Mouse (Mus musculus): Measurements from ENCODE around the gene Cckar. TPM values are rescaled to one million over a fixed set of nuclear protein-coding genes. Genes with fewer than 3 reads are reported as not detected.
A peak's percentile ranks its signal among the peaks of the same experiment; 100 is the strongest.

The Cckar gene
- 25.2 and 26.0 TPM in 2 replicates for polyA plus RNA-seq (2015; fragmentation: Nextera tagmentation; extraction: Ambion mirVana)

DNA sequence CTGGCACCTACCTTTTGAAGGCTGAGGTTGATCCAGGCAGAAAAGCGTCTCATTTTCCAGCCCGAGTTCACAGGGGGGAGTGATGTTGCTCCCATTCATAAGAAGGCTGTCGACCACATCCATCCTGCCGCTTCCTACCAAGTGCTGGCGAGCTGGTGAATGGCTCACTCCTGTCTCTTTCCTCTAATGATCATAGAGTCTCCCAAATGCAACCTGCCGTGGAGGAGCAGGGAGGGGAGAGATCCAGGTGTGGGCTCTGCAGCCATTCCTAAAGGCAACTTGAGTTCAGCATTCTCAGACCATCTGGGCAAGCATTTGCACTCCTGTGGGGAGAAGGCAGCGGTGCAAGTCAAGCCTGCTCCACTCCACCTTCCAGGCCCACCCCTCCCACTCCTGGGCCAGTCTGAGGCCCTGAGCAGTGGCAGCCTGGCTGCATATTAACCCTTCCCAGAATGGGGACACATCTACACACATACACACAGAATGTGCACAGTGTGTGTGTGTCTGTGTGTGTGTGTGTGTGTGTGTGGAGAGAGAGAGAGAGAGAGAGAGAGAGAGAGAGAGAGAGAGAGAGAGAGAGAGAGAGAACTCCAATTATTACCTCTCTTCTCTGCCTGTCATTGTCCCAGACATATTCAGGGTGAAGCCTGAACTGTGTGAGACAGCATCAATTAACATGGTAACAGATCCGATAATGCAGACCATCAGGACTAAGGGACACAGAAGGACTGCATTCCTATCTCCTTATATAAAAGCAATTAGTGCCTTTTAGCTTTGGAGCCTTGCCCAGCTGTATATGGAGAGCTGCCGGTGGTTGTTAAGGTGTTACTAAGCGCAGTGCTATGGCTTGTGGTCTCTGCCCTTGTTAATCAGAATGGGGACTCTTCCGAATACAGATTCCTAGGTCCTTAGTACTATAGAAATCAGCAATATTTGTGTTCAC, at the start of gene Cckar:
Cckar (minus strand) TSS at position 471 of the 943 bp plus-strand sequence.
- H3K4me3 ChIP-seq (ENCODE audit: low read depth, low read length), result no peak within 1 kb of the TSS
- H3K9ac ChIP-seq (replicated peaks; ENCODE audit: low read depth), result no peak within 1 kb of the TSS
- peak; percentile 56 for DNase-seq (ENCODE audit: low spot score)
- H3K27me3 ChIP-seq (replicated peaks; ENCODE audit: insufficient read depth, low read length), result no peaks in the 10 kb centered on the region
- H3K36me3 ChIP-seq (ENCODE audit: insufficient read depth, low read length), result no peaks in the 10 kb centered on the region
- H3K4me1 ChIP-seq (ENCODE audit: insufficient read depth, low read depth, low read length), result no peaks in the 10 kb centered on the region
- WGBS, result 31% methylated on average over 11 of the region's 11 CpGs
- H3K4me2 ChIP-seq (replicated peaks; ENCODE audit: low read depth, low read length), result peak within 1 kb of the TSS; percentile 33
- no peaks in the 10 kb centered on the region for H3K9me3 ChIP-seq (ENCODE audit: low read length)
- ATAC-seq, result peak; percentile 89
- TF ChIP-seq CTCF (IDR thresholded peaks at IDR 0.05) (peak; percentile 31; the same call in 1 of the 2 replicates), EP300 (IDR thresholded peaks at IDR 0.05) (no peak)
- H3K27ac ChIP-seq (ENCODE audit: low read length), result no peak within 1 kb of the TSS

GRCm38 (mm10) chr5:53744061-53744460, 36.6 kb upstream of the Cckar start:
- Histone ChIP-seq H3K27me3 (replicated peaks; ENCODE audit: insufficient read depth, low read length) (no peaks in the 10 kb centered on the region), H3K4me3 (ENCODE audit: low read depth, low read length) (no peak overlapping the region), H3K9me3 (ENCODE audit: low read length) (no peaks in the 10 kb centered on the region), H3K9ac (replicated peaks; ENCODE audit: low read depth) (no peak overlapping the region), H3K36me3 (ENCODE audit: insufficient read depth, low read length) (no peaks in the 10 kb centered on the region), H3K4me1 (ENCODE audit: insufficient read depth, low read depth, low read length) (no peaks in the 10 kb centered on the region), H3K27ac (ENCODE audit: low read length) (no peak overlapping the region), H3K4me2 (replicated peaks; ENCODE audit: low read depth, low read length) (no peak overlapping the region)
- no peak for DNase-seq (ENCODE audit: low spot score)
- WGBS, result 59% methylated on average over 2 of the region's 2 CpGs
- no peak for ATAC-seq
- TF ChIP-seq CTCF (IDR thresholded peaks at IDR 0.05) (no peak), EP300 (IDR thresholded peaks at IDR 0.05) (no peak)

DNA sequence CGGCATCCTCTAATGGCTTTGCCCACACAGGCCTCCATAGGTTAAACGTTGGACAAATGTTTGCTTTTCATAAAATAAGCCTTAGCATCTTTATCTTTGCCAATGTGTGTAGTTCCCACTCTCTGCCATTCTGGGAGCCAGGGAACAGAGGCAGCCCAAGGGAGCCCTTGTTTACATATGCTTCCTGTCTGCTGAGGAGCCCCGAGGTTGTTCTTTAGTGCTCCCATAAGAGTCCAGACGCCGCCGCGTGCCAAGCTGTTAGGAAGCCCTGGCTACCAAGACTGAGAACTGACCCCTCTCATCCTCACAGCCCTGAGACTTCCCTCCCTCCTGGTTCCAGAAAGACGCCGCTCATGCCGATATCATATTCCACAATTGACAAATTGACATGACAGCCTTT, 25.4 kb upstream of the Cckar start:
- Histone ChIP-seq H3K4me1 (ENCODE audit: insufficient read depth, low read depth, low read length) (no peaks in the 10 kb centered on the region), H3K9ac (replicated peaks; ENCODE audit: low read depth) (no peak overlapping the region), H3K36me3 (ENCODE audit: insufficient read depth, low read length) (no peaks in the 10 kb centered on the region), H3K27me3 (replicated peaks; ENCODE audit: insufficient read depth, low read length) (no peaks in the 10 kb centered on the region), H3K27ac (ENCODE audit: low read length) (no peak overlapping the region), H3K4me3 (ENCODE audit: low read depth, low read length) (no peak overlapping the region), H3K4me2 (replicated peaks; ENCODE audit: low read depth, low read length) (no peak overlapping the region), H3K9me3 (ENCODE audit: low read length) (no peaks in the 10 kb centered on the region)
- no peak for DNase-seq (ENCODE audit: low spot score)
- 44% methylated on average over 10 of the region's 10 CpGs for WGBS
- TF ChIP-seq CTCF (IDR thresholded peaks at IDR 0.05) (no peak), EP300 (IDR thresholded peaks at IDR 0.05) (no peak)
- no peak for ATAC-seq

DNA sequence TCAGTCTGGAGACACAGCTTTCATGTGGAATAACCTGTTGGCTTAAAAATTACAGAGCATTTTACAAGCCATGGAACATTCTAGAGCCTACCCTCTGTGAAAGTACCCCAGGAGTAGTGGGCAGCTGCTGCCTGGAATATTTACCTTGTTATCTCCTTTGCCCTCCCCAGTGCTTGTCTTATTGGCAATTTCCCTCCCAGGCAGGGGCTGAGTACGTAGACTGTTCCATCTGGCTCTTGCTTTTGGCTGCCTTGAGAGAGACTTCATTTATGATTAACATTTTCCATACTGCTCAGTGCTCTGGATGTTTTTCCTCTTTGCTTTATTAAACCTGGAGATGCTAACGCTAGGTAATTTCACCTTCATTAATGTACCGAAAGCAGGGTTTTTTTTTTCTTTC, 20.1 kb upstream of the Cckar start:
- Histone ChIP-seq H3K36me3 (ENCODE audit: insufficient read depth, low read length) (no peaks in the 10 kb centered on the region), H3K27ac (ENCODE audit: low read length) (no peak overlapping the region), H3K4me1 (ENCODE audit: insufficient read depth, low read depth, low read length) (no peaks in the 10 kb centered on the region), H3K9me3 (ENCODE audit: low read length) (no peaks in the 10 kb centered on the region), H3K9ac (replicated peaks; ENCODE audit: low read depth) (no peak overlapping the region), H3K4me3 (ENCODE audit: low read depth, low read length) (no peak overlapping the region), H3K4me2 (replicated peaks; ENCODE audit: low read depth, low read length) (no peak overlapping the region), H3K27me3 (replicated peaks; ENCODE audit: insufficient read depth, low read length) (no peaks in the 10 kb centered on the region)
- DNase-seq (ENCODE audit: low spot score), result no peak
- TF ChIP-seq EP300 (IDR thresholded peaks at IDR 0.05), result no peak
- no peak for TF ChIP-seq CTCF (IDR thresholded peaks at IDR 0.05)
- no peak for ATAC-seq
- WGBS, result 56% methylated on average over 3 of the region's 3 CpGs

GRCm38 (mm10) chr5:53726011-53726410, 18.5 kb upstream of the Cckar start:
- 47% methylated on average over 5 of the region's 5 CpGs for WGBS

GRCm38 (mm10) chr5:53716462-53716861, 9.0 kb upstream of the Cckar start:
- Histone ChIP-seq H3K27me3 (replicated peaks; ENCODE audit: insufficient read depth, low read length) (no peaks in the 10 kb centered on the region), H3K4me2 (replicated peaks; ENCODE audit: low read depth, low read length) (no peak overlapping the region), H3K4me1 (ENCODE audit: insufficient read depth, low read depth, low read length) (no peaks in the 10 kb centered on the region), H3K9me3 (ENCODE audit: low read length) (no peaks in the 10 kb centered on the region), H3K27ac (ENCODE audit: low read length) (no peak overlapping the region), H3K36me3 (ENCODE audit: insufficient read depth, low read length) (no peaks in the 10 kb centered on the region), H3K9ac (replicated peaks; ENCODE audit: low read depth) (no peak overlapping the region), H3K4me3 (ENCODE audit: low read depth, low read length) (no peak overlapping the region)
- TF ChIP-seq CTCF (IDR thresholded peaks at IDR 0.05) (no peak), EP300 (IDR thresholded peaks at IDR 0.05) (peak; percentile 56; the same call in 1 of the 2 replicates)
- WGBS, result 41% methylated on average over 5 of the region's 5 CpGs
- peak; percentile 85 for DNase-seq (ENCODE audit: low spot score)
- ATAC-seq, result peak; percentile 94

More at GRCm38 (mm10) chr5:53726011-53726410, 18.5 kb upstream of the Cckar start:
- Histone ChIP-seq H3K4me3 (ENCODE audit: low read depth, low read length) (no peak overlapping the region), H3K9me3 (ENCODE audit: low read length) (no peaks in the 10 kb centered on the region), H3K27ac (ENCODE audit: low read length) (no peak overlapping the region), H3K4me1 (ENCODE audit: insufficient read depth, low read depth, low read length) (no peaks in the 10 kb centered on the region), H3K36me3 (ENCODE audit: insufficient read depth, low read length) (no peaks in the 10 kb centered on the region), H3K4me2 (replicated peaks; ENCODE audit: low read depth, low read length) (no peak overlapping the region), H3K27me3 (replicated peaks; ENCODE audit: insufficient read depth, low read length) (no peaks in the 10 kb centered on the region), H3K9ac (replicated peaks; ENCODE audit: low read depth) (no peak overlapping the region)
- TF ChIP-seq EP300 (IDR thresholded peaks at IDR 0.05) (no peak), CTCF (IDR thresholded peaks at IDR 0.05) (no peak)
- DNase-seq (ENCODE audit: low spot score) (no peak), ATAC-seq (no peak)

All from lung, postnatal 0 days (tissue).